Mouse (Mus musculus) spleen, postnatal 10 days (tissue): Measurements from ENCODE around the gene Olfr449.

Experiments
- DNase-seq, 2 experiments: peaks; one replicate each; pipeline ENCODE4 v3.0.0; 2021 to 2022; ENCODE audit warnings: low spot score in 2 of 2

The Olfr449 gene

DNA sequence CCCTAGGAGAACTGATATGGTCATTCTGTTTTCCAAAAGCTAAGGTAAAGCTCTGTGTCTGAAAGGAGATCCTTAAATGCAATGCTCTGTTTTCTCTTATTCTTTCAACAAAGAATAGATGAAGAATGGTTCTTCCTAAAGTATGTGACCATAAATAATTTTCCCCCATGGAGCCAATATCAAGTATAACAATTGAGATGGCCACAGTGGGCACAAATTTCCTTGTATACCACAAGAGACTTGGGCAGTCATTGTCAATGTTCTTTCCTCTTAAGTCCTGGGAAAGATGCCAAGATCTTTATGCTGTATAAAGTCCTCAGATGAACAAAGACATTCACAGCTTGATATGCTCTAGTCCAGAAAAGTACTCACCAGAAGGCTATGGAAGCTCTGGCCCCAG is at the start of gene Olfr449:
Olfr449 (plus strand) TSS at position 301 of the 400 bp plus-strand sequence.
- DNase-seq = no peak

DNA sequence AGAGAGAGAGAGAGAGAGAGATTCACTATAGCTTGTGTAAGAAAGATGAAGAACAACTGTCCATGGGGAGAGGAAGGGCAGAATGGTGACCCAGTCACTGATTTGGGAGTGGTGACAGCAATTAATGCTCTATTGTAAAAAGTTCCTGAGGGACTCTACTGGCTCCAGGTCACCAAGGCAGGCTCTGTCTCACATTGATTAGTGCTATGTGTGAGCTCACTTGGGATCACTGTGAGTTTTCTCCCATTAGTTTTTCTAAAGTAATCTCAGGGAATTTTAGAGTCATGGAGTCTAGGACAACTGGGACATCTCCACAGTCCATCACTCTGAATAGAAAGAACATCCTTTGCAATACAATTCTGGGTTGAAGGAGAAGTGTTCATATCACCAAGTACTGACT is 49.4 kb upstream of the Olfr449 start, which contains the start of gene Olfr452:
Olfr452 (plus strand) TSS at position 301 of the 400 bp plus-strand sequence.
- DNase-seq = no peak

DNA sequence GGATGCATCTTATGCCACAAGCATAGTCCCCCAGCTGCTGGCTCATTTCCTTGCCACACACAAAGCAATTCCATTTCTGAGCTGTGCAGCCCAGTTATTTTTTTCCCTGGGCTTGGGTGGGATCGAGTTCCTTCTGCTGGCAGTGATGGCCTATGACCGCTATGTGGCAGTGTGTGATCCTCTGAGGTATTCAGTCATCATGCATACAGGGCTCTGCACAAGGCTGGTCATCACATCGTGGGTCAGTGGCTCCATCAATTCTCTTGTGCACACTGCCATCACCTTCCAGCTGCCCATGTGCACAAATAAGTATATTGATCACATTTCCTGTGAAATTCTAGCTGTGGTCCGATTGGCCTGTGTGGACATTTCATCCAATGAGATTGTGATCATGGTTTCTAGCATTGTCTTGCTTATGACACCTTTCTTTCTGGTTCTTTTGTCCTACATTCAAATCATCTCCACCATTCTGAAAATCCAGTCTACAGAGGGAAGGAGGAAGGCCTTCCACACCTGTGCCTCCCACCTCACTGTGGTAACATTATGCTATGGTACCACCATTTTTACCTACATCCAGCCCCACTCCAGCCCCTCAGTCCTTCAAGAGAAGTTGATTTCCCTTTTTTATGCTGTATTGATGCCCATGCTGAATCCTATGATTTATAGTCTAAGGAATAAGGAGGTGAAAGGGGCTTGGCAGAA is 43.8 kb upstream of the Olfr449 start:
- DNase-seq = no peak

DNA sequence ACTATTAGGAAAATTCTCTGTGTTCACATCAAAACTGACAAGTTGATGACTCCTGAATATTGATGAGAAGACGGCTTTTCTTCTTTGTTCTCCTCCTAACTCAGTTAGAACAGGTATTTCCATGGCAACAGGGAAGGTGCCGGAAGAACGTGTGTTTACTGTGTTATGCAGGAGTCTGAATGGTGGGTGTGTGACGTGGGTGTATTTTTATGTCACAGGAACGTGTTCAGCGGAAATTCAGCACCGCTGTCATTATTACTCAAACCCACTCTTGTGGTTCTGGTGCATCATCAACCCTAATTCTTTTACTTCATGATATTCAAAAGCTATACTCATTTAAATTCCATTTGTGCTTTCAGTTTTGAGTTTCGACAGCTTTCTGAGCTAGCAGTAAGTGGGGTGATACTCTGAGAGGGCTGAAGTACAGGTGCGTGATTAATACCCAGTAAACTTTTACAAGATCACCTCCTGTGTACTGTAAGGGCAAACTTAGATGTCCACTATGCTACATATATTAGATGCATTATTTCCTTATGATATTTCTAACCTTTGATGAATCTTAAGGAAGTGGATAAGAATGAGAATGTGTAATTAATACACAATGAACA is 43.1 kb upstream of the Olfr449 start:
- DNase-seq = no peak

DNA sequence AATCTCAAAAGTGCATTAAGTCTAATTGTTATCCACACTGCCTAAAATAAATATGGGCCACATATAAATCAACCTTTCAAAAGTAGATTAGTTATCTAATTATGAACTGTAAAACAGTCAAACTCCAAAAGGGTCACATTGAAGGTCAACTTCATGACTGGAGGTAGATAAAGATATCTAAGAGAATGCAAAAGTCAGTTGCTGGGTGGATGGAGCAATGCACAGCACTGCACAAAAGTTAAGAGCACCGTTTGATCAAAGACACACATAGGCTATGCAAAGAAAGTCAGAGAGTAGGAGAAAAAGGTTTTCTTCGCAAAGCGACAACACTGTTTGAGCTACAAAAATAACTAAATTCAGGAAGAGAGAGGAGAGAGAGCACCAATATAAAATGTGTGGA is 39.2 kb upstream of the Olfr449 start:
- DNase-seq = no peak

DNA sequence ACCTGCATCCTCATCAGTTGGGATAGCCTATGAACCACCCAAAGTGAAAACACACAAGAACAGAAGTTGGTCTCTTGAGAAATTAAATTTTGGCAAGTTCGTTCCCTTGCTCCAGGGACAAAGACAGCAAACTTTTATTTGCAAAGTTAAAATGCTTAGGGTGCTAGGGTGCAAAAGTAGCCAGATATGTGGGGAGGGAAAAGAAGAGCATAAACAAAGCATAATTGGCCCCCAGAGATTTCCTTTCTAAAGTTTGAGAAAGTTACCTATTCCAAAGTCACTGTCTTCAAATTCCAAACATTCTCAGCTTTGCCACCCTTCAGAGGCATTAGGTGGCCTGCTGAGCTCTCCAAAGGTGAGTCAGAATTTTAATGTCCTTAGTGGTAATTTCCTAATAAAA is 22.5 kb upstream of the Olfr449 start, which contains the start of gene Olfr450:
Olfr450 (plus strand) TSS at position 301 of the 400 bp plus-strand sequence.
- no peak for DNase-seq

DNA sequence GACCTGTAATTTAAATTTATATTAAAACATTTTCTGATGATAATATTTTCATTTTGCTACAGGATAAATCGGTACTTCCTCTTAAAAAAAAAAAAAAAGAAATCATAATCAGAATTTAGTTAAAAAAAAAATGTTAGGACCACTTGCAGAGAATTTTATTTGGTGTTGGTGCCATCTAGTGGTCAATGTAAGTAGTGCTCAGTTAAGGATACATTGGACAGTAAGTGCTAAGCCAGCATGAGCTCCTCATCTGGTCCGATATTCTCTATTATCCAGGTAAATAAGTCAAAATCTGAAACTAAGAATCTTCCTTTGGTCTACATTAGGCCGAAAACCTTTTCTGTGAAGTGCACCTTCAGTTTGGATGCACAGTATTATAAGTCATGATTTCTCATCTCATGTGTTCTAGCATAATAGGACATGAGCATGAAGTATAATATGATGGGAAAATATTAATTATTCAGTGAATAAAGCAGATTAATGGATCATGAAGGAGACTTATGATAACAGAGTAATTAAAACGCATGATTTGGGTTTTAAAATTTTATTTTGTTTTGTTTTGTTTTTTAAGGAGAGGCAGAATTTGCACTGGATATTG is 26.1 kb downstream of the Olfr449 start:
- DNase-seq = no peak

DNA sequence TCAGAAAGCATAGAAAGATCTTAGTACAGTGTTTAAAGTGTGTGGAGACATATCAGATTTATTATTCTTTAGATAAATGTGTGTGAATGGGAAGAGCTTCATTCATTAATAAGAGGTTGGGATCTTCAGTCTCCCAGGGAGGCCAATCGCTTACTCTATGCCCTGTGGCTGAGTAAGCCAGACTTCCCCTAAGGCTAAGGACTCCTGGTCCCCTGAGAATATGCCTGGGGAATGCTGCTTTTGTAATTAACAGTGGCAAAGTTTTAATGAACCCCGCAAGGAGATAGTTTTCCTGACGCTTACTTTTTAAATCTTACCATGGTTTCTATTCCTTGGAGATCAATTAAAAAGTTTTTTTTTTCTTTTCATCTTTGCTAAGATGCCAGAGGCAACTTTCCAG is 35.5 kb downstream of the Olfr449 start:
- no peak for DNase-seq

DNA sequence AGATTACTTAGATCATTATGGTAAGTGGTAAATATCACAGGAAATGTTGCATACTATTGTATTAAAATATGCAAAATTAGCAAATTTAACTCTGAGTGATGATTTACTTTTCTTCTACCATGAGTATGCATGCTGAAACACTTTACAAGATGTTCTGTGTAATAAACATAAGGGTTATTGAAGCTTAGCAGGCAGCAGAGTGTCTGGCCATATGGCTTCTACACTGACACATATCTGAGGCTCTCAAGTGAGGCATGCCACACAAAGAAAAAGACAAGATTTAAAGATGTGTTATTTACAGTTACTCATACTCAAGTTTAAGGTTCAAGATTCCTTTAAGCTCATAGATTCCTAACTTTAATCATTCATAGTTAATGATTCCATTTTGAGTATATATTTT is 42.1 kb downstream of the Olfr449 start:
- DNase-seq = no peak
